25 mouse cellular contexts compared by ENCODE assay signal in the genomic region with DNA sequence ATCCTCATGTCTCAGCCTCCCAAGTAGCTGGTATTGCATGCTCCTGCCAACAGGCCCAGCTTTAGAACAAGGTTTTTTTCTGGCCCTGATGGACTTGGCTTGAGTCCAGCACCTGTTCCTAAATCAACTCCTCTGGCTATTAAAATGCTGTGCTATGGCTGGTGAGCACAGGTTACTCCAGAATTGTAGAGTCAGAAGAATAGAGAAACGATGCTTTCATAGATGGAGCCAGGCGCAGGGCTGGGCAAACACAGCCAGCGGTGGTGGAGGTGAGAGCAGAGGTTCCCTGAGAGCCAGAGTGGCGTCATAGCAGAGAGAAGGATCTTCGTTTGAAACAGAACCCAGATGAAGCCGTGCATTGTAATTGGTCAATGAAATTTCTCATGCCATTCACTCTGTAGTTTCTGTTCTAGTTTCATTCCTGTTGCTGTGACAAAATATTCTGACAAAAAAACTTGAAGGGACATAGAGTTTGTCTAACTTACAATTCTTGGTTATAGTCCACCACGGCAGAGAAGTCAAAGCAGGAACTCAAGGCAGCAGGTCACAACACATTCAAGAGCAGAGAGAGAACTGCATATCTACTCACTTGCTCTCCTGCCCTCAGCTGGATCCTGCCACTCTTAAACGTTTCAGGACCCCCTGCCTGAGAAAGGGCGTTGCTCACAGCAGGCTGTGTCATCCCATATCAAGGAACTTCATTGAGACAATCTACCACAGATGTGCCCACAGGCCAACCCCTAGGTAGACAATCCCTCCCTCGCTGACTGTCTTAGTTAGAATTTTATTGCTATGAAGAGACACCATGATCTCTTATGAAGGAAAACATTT. TPM values are rescaled to one million over a fixed set of nuclear protein-coding genes. Genes with fewer than 3 reads are reported as not detected.
"Had no signal": no experiment of that assay in that cellular context is flagged by ENCODE, and none has a peak within 500 bp of the region (broad histone marks: within the 10 kb centered on the region; RNA-seq: fewer than 3 reads in every experiment).

No protein-coding gene starts in this region.

- H3K36me3 ChIP-seq: limb, embryonic 12.5 days; limb, embryonic 15.5 days; midbrain, embryonic 10.5 days; midbrain, embryonic 13.5 days had no signal

- H3K27me3 ChIP-seq: limb, embryonic 12.5 days; limb, embryonic 15.5 days; midbrain, embryonic 13.5 days had no signal

- H3K4me1 ChIP-seq: limb, embryonic 12.5 days; limb, embryonic 15.5 days; midbrain, embryonic 10.5 days; midbrain, embryonic 13.5 days had no signal

- DNase-seq: kidney, adult 8-10 months; kidney, postnatal 14 days; kidney, postnatal 4 days; left cerebral cortex, postnatal 4 days; liver, postnatal 0 days; lung, embryonic 14.5 days; lung, postnatal 36 days; thymus, adult 2 months; thymus, postnatal 14 days; thymus, postnatal 4 days had no signal

- H3K27ac ChIP-seq: limb, embryonic 12.5 days; limb, embryonic 15.5 days; liver, embryonic 14.5 days; midbrain, embryonic 10.5 days; midbrain, embryonic 13.5 days had no signal

- H3K9me3 ChIP-seq: limb, embryonic 12.5 days; limb, embryonic 15.5 days; midbrain, embryonic 10.5 days; midbrain, embryonic 13.5 days had no signal

- ATAC-seq: liver, postnatal 0 days; lung, postnatal 0 days; midbrain, embryonic 13.5 days; midbrain, embryonic 16.5 days had no signal

- H3K4me3 ChIP-seq: limb, embryonic 12.5 days; limb, embryonic 15.5 days; midbrain, embryonic 10.5 days; midbrain, embryonic 13.5 days had no signal

RNA-seq across cellular contexts. Expression of gene Odaph, which starts 10.5 kb away (rescaled TPM):
- total RNA-seq: layer of hippocampus, adult 18-20 months; layer of hippocampus, postnatal 14 days; left cerebral cortex, adult 8-10 months; left cerebral cortex, postnatal 14 days; left cerebral cortex, postnatal 4 days had no signal
- polyA plus RNA-seq: kidney, embryonic 16.5 days; limb, embryonic 12.5 days; liver, embryonic 11.5 days; liver, embryonic 14.5 days; liver, postnatal 0 days; lung, embryonic 14.5 days; midbrain, embryonic 10.5 days; midbrain, embryonic 13.5 days; midbrain, embryonic 16.5 days; neural tube, embryonic 11.5 days; small intestine, adult 2 months; thymus, adult 2 months had no signal
